Mouse (Mus musculus): ENCODE results near the gene Zfp507. TPM values are rescaled to one million over a fixed set of nuclear protein-coding genes. Genes with fewer than 3 reads are reported as not detected.
A peak's percentile ranks its signal among the peaks of the same experiment; 100 is the strongest.

Zfp507 gene
- polyA plus RNA-seq, 2 experiments = 2.0 to 3.9 TPM

GRCm38 (mm10) chr7:35732585-35733059, 70.2 kb downstream of the Zfp507 start:
- TF ChIP-seq CTCF (IDR thresholded peaks at IDR 0.05; ENCODE audit: low read depth) (no peak), EP300 (IDR thresholded peaks at IDR 0.05; ENCODE audit: low read depth) (no peak)
- H3K27me3 ChIP-seq (ENCODE audit: control insufficient read depth, insufficient read depth, low read length) = no peaks in the 10 kb centered on the region
- H3K36me3 ChIP-seq (replicated peaks; ENCODE audit: control insufficient read depth, insufficient read depth, low read depth) = no peaks in the 10 kb centered on the region
- ATAC-seq (ENCODE audit: insufficient read depth) (no peak), DNase-seq (ENCODE audit: low read depth in 3 of 3, low spot score in 3 of 3) (no peak)
- no peaks in the 10 kb centered on the region for H3K9me3 ChIP-seq (ENCODE audit: control insufficient read depth, low read length)
- no peak overlapping the region for H3K4me3 ChIP-seq (ENCODE audit: insufficient read depth in 1 of 2, low read depth in 2 of 2, low read length in 2 of 2)
- no peak overlapping the region for H3K9ac ChIP-seq (replicated peaks)
- no peak overlapping the region for H3K4me2 ChIP-seq (ENCODE audit: low read depth)
- H3K4me1 ChIP-seq (replicated peaks; ENCODE audit: control insufficient read depth in 2 of 2, insufficient read depth in 2 of 2, low read length in 1 of 2) = no peaks in the 10 kb centered on the region
- 75% methylated on average over 10 of the region's 10 CpGs for WGBS (ENCODE audit: insufficient replicate concordance)
- H3K27ac ChIP-seq = no peak overlapping the region

- H3K9me3 ChIP-seq (ENCODE audit: control insufficient read depth, low read length) = no peaks in the 10 kb centered on the region
- ATAC-seq (ENCODE audit: insufficient read depth) = no peak
- no peak overlapping the region for H3K9ac ChIP-seq (replicated peaks)
- H3K4me2 ChIP-seq (ENCODE audit: low read depth) = no peak overlapping the region
- 56% methylated on average over 9 of the region's 9 CpGs for WGBS (ENCODE audit: insufficient replicate concordance)
- H3K27me3 ChIP-seq (ENCODE audit: control insufficient read depth, insufficient read depth, low read length) = no peaks in the 10 kb centered on the region
- H3K4me1 ChIP-seq (replicated peaks; ENCODE audit: control insufficient read depth in 2 of 2, insufficient read depth in 2 of 2, low read length in 1 of 2) = no peaks in the 10 kb centered on the region
- H3K27ac ChIP-seq = no peak overlapping the region
- H3K4me3 ChIP-seq (ENCODE audit: insufficient read depth in 1 of 2, low read depth in 2 of 2, low read length in 2 of 2) = no peak overlapping the region
- TF ChIP-seq CTCF (IDR thresholded peaks at IDR 0.05; ENCODE audit: low read depth) (no peak), EP300 (IDR thresholded peaks at IDR 0.05; ENCODE audit: low read depth) (no peak)
- DNase-seq (ENCODE audit: low read depth in 3 of 3, low spot score in 3 of 3) = no peak
- H3K36me3 ChIP-seq (replicated peaks; ENCODE audit: control insufficient read depth, insufficient read depth, low read depth) = no peaks in the 10 kb centered on the region
Observed at GRCm38 (mm10) chr7:35729621-35730031, 73.2 kb downstream of the Zfp507 start.

- ATAC-seq (ENCODE audit: insufficient read depth) (no peak), DNase-seq (ENCODE audit: low read depth in 3 of 3, low spot score in 3 of 3) (no peak)
- Histone ChIP-seq H3K9me3 (ENCODE audit: control insufficient read depth, low read length) (no peaks in the 10 kb centered on the region), H3K36me3 (replicated peaks; ENCODE audit: control insufficient read depth, insufficient read depth, low read depth) (no peaks in the 10 kb centered on the region), H3K9ac (replicated peaks) (no peak overlapping the region), H3K4me3 (ENCODE audit: insufficient read depth in 1 of 2, low read depth in 2 of 2, low read length in 2 of 2) (no peak overlapping the region), H3K27me3 (ENCODE audit: control insufficient read depth, insufficient read depth, low read length) (no peaks in the 10 kb centered on the region), H3K27ac (no peak overlapping the region), H3K4me2 (ENCODE audit: low read depth) (no peak overlapping the region), H3K4me1 (replicated peaks; ENCODE audit: control insufficient read depth in 2 of 2, insufficient read depth in 2 of 2, low read length in 1 of 2) (no peaks in the 10 kb centered on the region)
- 72% methylated on average over 12 of the region's 12 CpGs for WGBS (ENCODE audit: insufficient replicate concordance)
- TF ChIP-seq EP300 (IDR thresholded peaks at IDR 0.05; ENCODE audit: low read depth) (no peak), CTCF (IDR thresholded peaks at IDR 0.05; ENCODE audit: low read depth) (no peak)
Observed at GRCm38 (mm10) chr7:35728376-35728775, 74.4 kb downstream of the Zfp507 start.

- no peak overlapping the region for H3K9ac ChIP-seq (replicated peaks)
- TF ChIP-seq EP300 (IDR thresholded peaks at IDR 0.05; ENCODE audit: low read depth) (no peak), CTCF (IDR thresholded peaks at IDR 0.05; ENCODE audit: low read depth) (peak; percentile 41)
- H3K9me3 ChIP-seq (ENCODE audit: control insufficient read depth, low read length) = no peaks in the 10 kb centered on the region
- no peak for ATAC-seq (ENCODE audit: insufficient read depth)
- 83% methylated on average over 2 of the region's 2 CpGs for WGBS (ENCODE audit: insufficient replicate concordance)
- H3K4me3 ChIP-seq (ENCODE audit: insufficient read depth in 1 of 2, low read depth in 2 of 2, low read length in 2 of 2) = no peak overlapping the region
- H3K27me3 ChIP-seq (ENCODE audit: control insufficient read depth, insufficient read depth, low read length) = no peaks in the 10 kb centered on the region
- no peaks in the 10 kb centered on the region for H3K36me3 ChIP-seq (replicated peaks; ENCODE audit: control insufficient read depth, insufficient read depth, low read depth)
- no peak for DNase-seq (ENCODE audit: low read depth in 3 of 3, low spot score in 3 of 3)
- no peaks in the 10 kb centered on the region for H3K4me1 ChIP-seq (replicated peaks; ENCODE audit: control insufficient read depth in 2 of 2, insufficient read depth in 2 of 2, low read length in 1 of 2)
- H3K4me2 ChIP-seq (ENCODE audit: low read depth) = no peak overlapping the region
- no peak overlapping the region for H3K27ac ChIP-seq
Observed at GRCm38 (mm10) chr7:35723035-35723434, 79.8 kb downstream of the Zfp507 start.

Other genes starting within 250 kb of the Zfp507 start
- gene Nudt19, start 246.7 kb downstream of the Zfp507 start, polyA plus RNA-seq (2012; rRNA removed) = 27.6 and 53.2 TPM in 2 replicates
- 81.7 and 86.0 TPM in 2 replicates for gene Nudt19, start 246.7 kb downstream of the Zfp507 start, polyA plus RNA-seq (2014; fragmentation: Nextera tagmentation; extraction: Ambion mirVana)
- gene Rgs9bp, start 217.4 kb downstream of the Zfp507 start, polyA plus RNA-seq (2012; rRNA removed) = 0.08 and 0.11 TPM in 2 replicates
- 0.03 and 0.05 TPM in 2 replicates for gene Rgs9bp, start 217.4 kb downstream of the Zfp507 start, polyA plus RNA-seq (2014; fragmentation: Nextera tagmentation; extraction: Ambion mirVana)
- 11.6 and 13.5 TPM in 2 replicates for gene Ankrd27, start 216.8 kb downstream of the Zfp507 start, polyA plus RNA-seq (2012; rRNA removed)
- 20.9 and 22.8 TPM in 2 replicates for gene Ankrd27, start 216.8 kb downstream of the Zfp507 start, polyA plus RNA-seq (2014; fragmentation: Nextera tagmentation; extraction: Ambion mirVana)
- gene Pdcd5, start 155.5 kb downstream of the Zfp507 start, polyA plus RNA-seq (2012; rRNA removed) = 30.5 and 85.7 TPM in 2 replicates
- 151 and 161 TPM in 2 replicates for gene Pdcd5, start 155.5 kb downstream of the Zfp507 start, polyA plus RNA-seq (2014; fragmentation: Nextera tagmentation; extraction: Ambion mirVana)
- 1.3 and 2.1 TPM in 2 replicates for gene Dpy19l3, start 48.5 kb downstream of the Zfp507 start, polyA plus RNA-seq (2012; rRNA removed)
- gene Dpy19l3, start 48.5 kb downstream of the Zfp507 start, polyA plus RNA-seq (2014; fragmentation: Nextera tagmentation; extraction: Ambion mirVana) = 6.4 and 7.3 TPM in 2 replicates

Measured in liver, embryonic 14.5 days (tissue).